Mouse (Mus musculus) limb, embryonic 11.5 days (tissue): ENCODE results near the gene 4931414P19Rik. TPM values are rescaled to one million over a fixed set of nuclear protein-coding genes. Genes with fewer than 3 reads are reported as not detected.

Source experiments
- ATAC-seq: fragments of 200-750 bp; cut with Nextera tagmentation; 2 replicates; pipeline ENCODE4 v1.8.0; 2017; ENCODE audit warnings: low read depth; ENCODE audit not compliant: insufficient number of reproducible peaks, low FRiP score, low TSS enrichment
- DNase-seq: peaks from one replicate; pipeline ENCODE4 v3.0.0-alpha.2; 2015; ENCODE audit warnings: low spot score
- H3K27ac ChIP-seq: fragments of 300-500 bp; sonication (generic); replicated peaks from 2 replicates; pipeline ENCODE4 v1.5.1; 2014; ENCODE audit warnings: low read depth, mild to moderate bottlenecking, low read length
- H3K27me3 ChIP-seq: fragments of 300-500 bp; sonication (generic); 2 replicates; pipeline ENCODE4 v1.6.1; 2014; ENCODE audit warnings: mild to moderate bottlenecking, low read length, mixed read lengths; ENCODE audit not compliant: control insufficient read depth, insufficient read depth
- H3K36me3 ChIP-seq: fragments of 300-500 bp; sonication (generic); 2 replicates; pipeline ENCODE4 v1.6.1; 2014; ENCODE audit warnings: mild to moderate bottlenecking, low read length, moderate library complexity, mixed read lengths; ENCODE audit not compliant: control insufficient read depth, insufficient read depth
- H3K4me1 ChIP-seq: fragments of 300-500 bp; sonication (generic); 2 replicates; pipeline ENCODE4 v1.6.1; 2014; ENCODE audit warnings: low read length, mixed read lengths; ENCODE audit not compliant: control insufficient read depth, insufficient read depth
- H3K4me2 ChIP-seq: fragments of 300-500 bp; sonication (generic); 2 replicates; pipeline ENCODE4 v1.6.1; 2014; ENCODE audit warnings: low read depth, mild to moderate bottlenecking, moderate library complexity; ENCODE audit not compliant: severe bottlenecking
- H3K4me3 ChIP-seq: fragments of 300-500 bp; sonication (generic); 2 replicates; pipeline ENCODE4 v1.5.1; 2014; ENCODE audit warnings: low read depth, low read length
- H3K9ac ChIP-seq: fragments of 300-500 bp; sonication (generic); 2 replicates; pipeline ENCODE4 v1.6.1; 2014; ENCODE audit warnings: mild to moderate bottlenecking, low read length
- H3K9me3 ChIP-seq: fragments of 300-500 bp; sonication (generic); 2 replicates; pipeline ENCODE4 v1.6.1; 2016; ENCODE audit warnings: low read length; ENCODE audit not compliant: control insufficient read depth
- WGBS: fragments of 180-500 bp; shearing (Covaris S2); extraction: QIAGEN DNeasy Blood & Tissue Kit; methylation state at CpG from one replicate; pipeline ENCODE4 v1.1.7; 2014; 5-methylcytosine and 5-hydroxymethylcytosine counted together
- polyA plus RNA-seq: library from polyadenylated mRNA; unstranded; fragments of >200 nt; fragmentation: Nextera tagmentation; extraction: Ambion mirVana; gene quantifications from 2 replicates; pipeline ENCODE4 v1.2.1, GENCODE M21; 2014

The 4931414P19Rik gene
- polyA plus RNA-seq, 1 experiment from 2014 or later, result 7.8 TPM

GRCm38 (mm10) chr14:54634182-54634581, 28.4 kb upstream of the 4931414P19Rik start:
- peaks cover 3% of the 10 kb centered on the region; the same call in 1 of the 2 replicates for H3K4me1 ChIP-seq
- peaks cover 15% of the 10 kb centered on the region; the same call in 1 of the 2 replicates for H3K36me3 ChIP-seq

GRCm38 (mm10) chr14:54632252-54632651, 26.5 kb upstream of the 4931414P19Rik start:
- 88% methylated on average over 37 of the region's 37 CpGs for WGBS
- no peak for DNase-seq
- no peaks in the 10 kb centered on the region for H3K4me1 ChIP-seq
- no peak overlapping the region for H3K4me2 ChIP-seq
- no peak overlapping the region for H3K4me3 ChIP-seq
- no peak for ATAC-seq
- peaks cover 11% of the 10 kb centered on the region; the same call in 1 of the 2 replicates for H3K36me3 ChIP-seq
- no peaks in the 10 kb centered on the region for H3K27me3 ChIP-seq
- H3K9me3 ChIP-seq, result no peaks in the 10 kb centered on the region
- no peak overlapping the region for H3K9ac ChIP-seq
- H3K27ac ChIP-seq, result no peak overlapping the region

More at GRCm38 (mm10) chr14:54634182-54634581, 28.4 kb upstream of the 4931414P19Rik start:
- no peaks in the 10 kb centered on the region for H3K9me3 ChIP-seq
- no peak overlapping the region for H3K4me2 ChIP-seq
- no peaks in the 10 kb centered on the region for H3K27me3 ChIP-seq
- 85% methylated on average over 4 of the region's 4 CpGs for WGBS
- H3K27ac ChIP-seq, result no peak overlapping the region
- H3K9ac ChIP-seq, result no peak overlapping the region
- no peak overlapping the region for H3K4me3 ChIP-seq
- DNase-seq (no peak), ATAC-seq (no peak)

- 82% methylated on average over 4 of the region's 4 CpGs for WGBS
- Histone ChIP-seq H3K4me2 (no peak overlapping the region), H3K27ac (no peak overlapping the region), H3K27me3 (no peaks in the 10 kb centered on the region), H3K36me3 (peaks cover 11% of the 10 kb centered on the region; the same call in 1 of the 2 replicates), H3K4me1 (no peaks in the 10 kb centered on the region), H3K4me3 (no peak overlapping the region), H3K9ac (no peak overlapping the region), H3K9me3 (no peaks in the 10 kb centered on the region)
- DNase-seq, result no peak
- ATAC-seq, result no peak
Observed at GRCm38 (mm10) chr14:54631240-54631599, 25.4 kb upstream of the 4931414P19Rik start.

DNA sequence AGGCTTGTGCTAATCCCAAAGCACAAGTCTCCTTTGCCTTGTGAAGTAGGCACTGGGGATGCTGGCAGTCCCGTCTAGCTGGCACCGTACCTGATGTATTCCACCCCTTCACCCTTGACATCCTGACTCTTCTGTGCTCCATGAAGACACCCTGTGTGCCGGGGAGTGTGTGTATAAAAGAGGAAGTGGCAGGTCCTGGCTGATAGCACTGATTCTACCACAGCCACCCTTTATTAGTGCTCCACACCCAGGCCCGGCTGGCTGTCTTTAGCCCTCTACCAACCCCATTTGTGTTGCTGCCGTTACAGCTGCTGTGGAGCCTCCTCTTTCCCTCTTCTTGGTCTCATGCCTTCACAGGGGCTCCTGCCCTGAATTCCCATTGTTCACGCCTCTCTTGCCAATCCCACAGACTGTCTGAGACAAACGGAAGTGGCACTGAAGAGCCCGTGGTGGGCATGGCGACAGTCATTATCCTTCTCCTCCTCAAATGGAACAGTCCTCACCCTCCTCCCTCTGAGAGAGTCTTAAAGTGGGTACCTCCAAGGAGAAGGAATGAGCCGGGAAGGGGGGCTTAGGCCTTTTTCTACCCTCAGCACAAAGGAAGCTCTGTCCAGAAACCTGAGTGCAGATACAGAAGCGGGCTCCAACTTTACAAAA, 24.9 kb upstream of the 4931414P19Rik start:
- Histone ChIP-seq H3K9me3 (no peaks in the 10 kb centered on the region), H3K27ac (no peak overlapping the region), H3K27me3 (no peaks in the 10 kb centered on the region), H3K9ac (no peak overlapping the region), H3K4me1 (no peaks in the 10 kb centered on the region), H3K4me2 (no peak overlapping the region), H3K36me3 (peaks cover 11% of the 10 kb centered on the region; the same call in 1 of the 2 replicates), H3K4me3 (no peak overlapping the region)
- WGBS, result 84% methylated on average over 11 of the region's 11 CpGs
- ATAC-seq (no peak), DNase-seq (no peak)

GRCm38 (mm10) chr14:54629797-54630196, 24.0 kb upstream of the 4931414P19Rik start:
- ATAC-seq, result no peak
- no peak overlapping the region for H3K4me3 ChIP-seq

GRCm38 (mm10) chr14:54628103-54628502, 22.3 kb upstream of the 4931414P19Rik start:
- DNase-seq (no peak), ATAC-seq (no peak)
- no peak overlapping the region for H3K4me3 ChIP-seq
- H3K9ac ChIP-seq, result no peak overlapping the region
- WGBS, result 78% methylated on average over 5 of the region's 5 CpGs
- H3K4me1 ChIP-seq, result no peaks in the 10 kb centered on the region
- H3K27ac ChIP-seq, result no peak overlapping the region
- H3K9me3 ChIP-seq, result no peaks in the 10 kb centered on the region
- H3K4me2 ChIP-seq, result no peak overlapping the region
- H3K27me3 ChIP-seq, result no peaks in the 10 kb centered on the region
- H3K36me3 ChIP-seq, result peaks cover 4% of the 10 kb centered on the region; the same call in 1 of the 2 replicates

More at GRCm38 (mm10) chr14:54629797-54630196, 24.0 kb upstream of the 4931414P19Rik start:
- DNase-seq, result no peak
- Histone ChIP-seq H3K9me3 (no peaks in the 10 kb centered on the region), H3K27me3 (no peaks in the 10 kb centered on the region), H3K36me3 (peaks cover 11% of the 10 kb centered on the region; the same call in 1 of the 2 replicates), H3K4me1 (no peaks in the 10 kb centered on the region), H3K27ac (no peak overlapping the region), H3K4me2 (no peak overlapping the region), H3K9ac (no peak overlapping the region)
- 96% methylated on average over 2 of the region's 2 CpGs for WGBS

- Histone ChIP-seq H3K36me3 (no peaks in the 10 kb centered on the region), H3K9ac (no peak overlapping the region), H3K9me3 (no peaks in the 10 kb centered on the region), H3K4me3 (no peak overlapping the region), H3K27me3 (no peaks in the 10 kb centered on the region), H3K4me1 (no peaks in the 10 kb centered on the region), H3K4me2 (no peak overlapping the region), H3K27ac (no peak overlapping the region)
- DNase-seq, result no peak
- ATAC-seq, result no peak
- 78% methylated on average over 10 of the region's 10 CpGs for WGBS
Observed at GRCm38 (mm10) chr14:54624976-54625375, 19.2 kb upstream of the 4931414P19Rik start.

DNA sequence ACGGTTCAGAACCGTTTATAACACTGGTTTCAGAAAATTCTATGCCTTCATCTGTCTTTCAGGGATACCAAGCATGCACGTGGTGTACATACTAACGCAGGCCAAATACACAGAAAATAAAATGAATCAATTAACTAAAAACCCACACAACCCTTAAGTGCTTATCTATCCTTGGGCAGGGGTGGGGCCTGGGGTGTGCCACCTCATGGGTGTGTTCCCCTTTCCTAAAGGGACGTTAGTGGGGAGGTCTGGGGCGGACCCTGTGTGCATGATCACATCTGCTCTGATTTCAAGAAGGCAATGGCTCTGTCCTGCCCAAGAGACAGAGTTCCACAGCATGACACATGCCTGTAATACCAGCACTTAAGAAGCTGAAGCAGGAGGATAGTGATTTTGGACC, 17.5 kb upstream of the 4931414P19Rik start:
- Histone ChIP-seq H3K4me3 (no peak overlapping the region), H3K9ac (no peak overlapping the region), H3K4me1 (no peaks in the 10 kb centered on the region), H3K27ac (no peak overlapping the region), H3K36me3 (no peaks in the 10 kb centered on the region), H3K9me3 (no peaks in the 10 kb centered on the region), H3K4me2 (no peak overlapping the region), H3K27me3 (no peaks in the 10 kb centered on the region)
- 91% methylated on average over 6 of the region's 6 CpGs for WGBS
- ATAC-seq, result no peak
- no peak for DNase-seq

- no peak for ATAC-seq
Observed at GRCm38 (mm10) chr14:54621133-54621532, 15.3 kb upstream of the 4931414P19Rik start, which contains the start of gene Psmb11. TSS of gene Psmb11 (plus strand) at chr14:54621433.

More at GRCm38 (mm10) chr14:54621133-54621532, 15.3 kb upstream of the 4931414P19Rik start, which contains the start of gene Psmb11:
- Histone ChIP-seq H3K4me2 (no peak within 1 kb of the TSS), H3K27ac (no peak within 1 kb of the TSS), H3K4me1 (no peaks in the 10 kb centered on the region), H3K4me3 (no peak within 1 kb of the TSS), H3K27me3 (no peaks in the 10 kb centered on the region), H3K9me3 (no peaks in the 10 kb centered on the region), H3K36me3 (no peaks in the 10 kb centered on the region), H3K9ac (no peak within 1 kb of the TSS)
- no peak for DNase-seq
- WGBS, result 95% methylated on average over 1 of the region's 1 CpGs
